Mouse (Mus musculus) gastrocnemius, postnatal 36 days (tissue): ENCODE measurements around the gene Dpp8. TPM values are rescaled to one million over a fixed set of nuclear protein-coding genes. Genes with fewer than 3 reads are reported as not detected.

Source experiments
- DNase-seq, 2 experiments: peaks; one replicate each; pipeline ENCODE4 v3.0.0; 2022
- intact Hi-C: fragments of 180-260 bp; cut with DNase I; formaldehyde crosslinking; loops from one replicate; pipeline ENCODE4 v1.15.1; 2025
- total RNA-seq, 2 experiments: library from RNA; stranded (reverse); gene quantifications; 2 replicates each; pipeline ENCODE4 v1.2.3; 2021

Gene Dpp8
- total RNA-seq, 2 experiments from 2014 or later, result 98.7 to 117 TPM

- no peak for DNase-seq
- intact Hi-C loops, result loop anchor here (5.0 kb wide), 3 partner anchors 50 to 110 kb away; partner anchors contain the start of gene Dpp8
Measured at GRCm38 (mm10) chr9:65122545-65122944, 90.3 kb downstream of the Dpp8 start.

- no peak for DNase-seq
- intact Hi-C loops, result loop anchor here (5.0 kb wide), 3 partner anchors 51 to 111 kb away; partner anchors contain the start of gene Dpp8
Measured at GRCm38 (mm10) chr9:65123552-65124168, 91.4 kb downstream of the Dpp8 start.

- intact Hi-C loops, result no loop called here
- no peak for DNase-seq
Measured at GRCm38 (mm10) chr9:65128123-65128815, 96.1 kb downstream of the Dpp8 start.

- intact Hi-C loops, result no loop called here
- no peak for DNase-seq
Measured at GRCm38 (mm10) chr9:65131717-65132116, 99.5 kb downstream of the Dpp8 start.

Other genes with a start within 250 kb of the Dpp8 start
- gene Dennd4a, start 221.1 kb upstream of the Dpp8 start, total RNA-seq, result 1 to 10 TPM; 2.6 to 3.5 TPM
- under 1 TPM in 1 of 2 experiments, not detected in 1; 0.05 TPM for gene Slc24a1, start 80.8 kb upstream of the Dpp8 start, total RNA-seq
- gene Ints14, start 71.5 kb upstream of the Dpp8 start, total RNA-seq, result 10 to 100 TPM; 16.0 to 16.3 TPM
- 10 to 100 TPM in 1 of 2 experiments, 1 to 10 TPM in 1; 9.1 to 10.3 TPM for gene Hacd3, start 10.7 kb upstream of the Dpp8 start, total RNA-seq
- gene Igdcc4, start 69.1 kb downstream of the Dpp8 start, total RNA-seq, result 10 to 100 TPM; 24.4 to 26.6 TPM
- under 1 TPM; 0.10 to 0.26 TPM for gene Igdcc3, start 108.8 kb downstream of the Dpp8 start, total RNA-seq
- gene Parp16, start 162.9 kb downstream of the Dpp8 start, total RNA-seq, result 1 to 10 TPM; 3.4 to 4.0 TPM
- gene Cilp, start 232.8 kb downstream of the Dpp8 start, total RNA-seq, result 10 to 100 TPM; 13.6 to 24.2 TPM